Mouse (Mus musculus) c-Kit-negative CD71-positive TER-119-positive erythroid progenitor cells, embryonic 14.5 days (primary cell): Measurements from ENCODE around the gene Hdhd5.

Source experiments
- DNase-seq: peaks from one replicate; pipeline ENCODE4 v3.0.0-alpha.2; 2013; ENCODE audit warnings: low read depth, low spot score

Hdhd5 gene

GRCm38 (mm10) chr6:120483211-120483626 lies 47.9 kb downstream of the Hdhd5 start:
- DNase-seq = no peak

- no peak for DNase-seq
These were observed 48.4 kb downstream of the Hdhd5 start for GRCm38 (mm10) chr6:120482756-120483155.

GRCm38 (mm10) chr6:120482021-120482420 lies 49.1 kb downstream of the Hdhd5 start:
- DNase-seq = no peak

- DNase-seq = no peak
These were observed 49.6 kb downstream of the Hdhd5 start for GRCm38 (mm10) chr6:120481538-120481937.

- DNase-seq = no peak
These were observed 50.8 kb downstream of the Hdhd5 start for GRCm38 (mm10) chr6:120480361-120480760.

GRCm38 (mm10) chr6:120479302-120479701 lies 51.8 kb downstream of the Hdhd5 start:
- no peak for DNase-seq

GRCm38 (mm10) chr6:120475288-120475687 lies 55.8 kb downstream of the Hdhd5 start:
- DNase-seq = no peak

GRCm38 (mm10) chr6:120473427-120473826 lies 57.7 kb downstream of the Hdhd5 start:
- DNase-seq = no peak

- no peak for DNase-seq
These were observed 58.5 kb downstream of the Hdhd5 start for GRCm38 (mm10) chr6:120472455-120473140.

- no peak for DNase-seq
These were observed 59.1 kb downstream of the Hdhd5 start for GRCm38 (mm10) chr6:120471991-120472441.

GRCm38 (mm10) chr6:120470666-120471065 lies 60.5 kb downstream of the Hdhd5 start:
- DNase-seq = no peak

GRCm38 (mm10) chr6:120469770-120470169 lies 61.3 kb downstream of the Hdhd5 start:
- DNase-seq = no peak

- DNase-seq = no peak
These were observed 61.9 kb downstream of the Hdhd5 start for GRCm38 (mm10) chr6:120469268-120469667.

- DNase-seq = no peak
These were observed 62.9 kb downstream of the Hdhd5 start for GRCm38 (mm10) chr6:120468259-120468658.

GRCm38 (mm10) chr6:120466609-120467329 lies 64.3 kb downstream of the Hdhd5 start:
- DNase-seq = no peak

GRCm38 (mm10) chr6:120465393-120465792 lies 65.7 kb downstream of the Hdhd5 start:
- DNase-seq = no peak

GRCm38 (mm10) chr6:120464406-120464939 lies 66.6 kb downstream of the Hdhd5 start:
- no peak for DNase-seq

- no peak for DNase-seq
These were observed 67.2 kb downstream of the Hdhd5 start for GRCm38 (mm10) chr6:120463884-120464283.

- DNase-seq = peak; percentile 76
These were observed 67.8 kb downstream of the Hdhd5 start, which contains the start of gene Il17ra for GRCm38 (mm10) chr6:120463086-120463871. Gene Il17ra (plus strand): TSS chr6:120463247.

GRCm38 (mm10) chr6:120462251-120462650 lies 68.9 kb downstream of the Hdhd5 start:
- no peak for DNase-seq

- DNase-seq = no peak
These were observed 69.9 kb downstream of the Hdhd5 start for GRCm38 (mm10) chr6:120461217-120461616.
